Comparison of ENCODE assay signal across 8 mouse cellular contexts in genomic region chr10:4053278-4054061, GRCm38 (mm10).
DNase-seq lines count a peak whose midpoint lies in the region; ATAC-seq lines count a peak whose summit lies in the region.
"Had no signal": no experiment of that assay in that cellular context is flagged by ENCODE, and none has a peak within 500 bp of the region (broad histone marks: within the 10 kb centered on the region; RNA-seq: fewer than 3 reads in every experiment).

No protein-coding gene starts in this region.

- no peak overlapping the region for H3K9ac ChIP-seq in intestine, embryonic 16.5 days (ENCODE audit: low read depth, low read length)
- no peak overlapping the region for H3K9ac ChIP-seq in neural tube, embryonic 11.5 days (ENCODE audit: low read length)
- H3K9ac ChIP-seq: limb, embryonic 13.5 days had no signal

- 82% methylated on average over 19 of the region's 19 CpGs for WGBS in intestine, embryonic 16.5 days
- WGBS in neural tube, embryonic 11.5 days = 73% methylated on average over 19 of the region's 19 CpGs

- H3K27me3 ChIP-seq in intestine, embryonic 16.5 days (replicated peaks; ENCODE audit: control insufficient read depth, insufficient read depth, low read length) = no peaks in the 10 kb centered on the region
- no peaks in the 10 kb centered on the region for H3K27me3 ChIP-seq in neural tube, embryonic 11.5 days (ENCODE audit: control insufficient read depth, insufficient read depth, low read length)
- H3K27me3 ChIP-seq: limb, embryonic 13.5 days had no signal

- H3K27ac ChIP-seq in intestine, embryonic 16.5 days (ENCODE audit: low read length) = no peak overlapping the region
- H3K27ac ChIP-seq in neural tube, embryonic 11.5 days (ENCODE audit: low read depth, low read length) = no peak overlapping the region
- H3K27ac ChIP-seq: limb, embryonic 13.5 days had no signal

- H3K4me1 ChIP-seq in intestine, embryonic 16.5 days (ENCODE audit: control insufficient read depth, insufficient read depth, low read length) = no peaks in the 10 kb centered on the region
- H3K4me1 ChIP-seq in neural tube, embryonic 11.5 days (ENCODE audit: control insufficient read depth, insufficient read depth, low read length) = no peaks in the 10 kb centered on the region

- H3K36me3 ChIP-seq in intestine, embryonic 16.5 days (ENCODE audit: control insufficient read depth, insufficient read depth, low read length) = 0 out of 2 replicates have a peak, but pooled peaks cover 4% of the 10 kb centered on the region
- no peaks in the 10 kb centered on the region for H3K36me3 ChIP-seq in neural tube, embryonic 11.5 days (ENCODE audit: control insufficient read depth, insufficient read depth, low read length)
- H3K36me3 ChIP-seq: limb, embryonic 13.5 days had no signal

- no peaks in the 10 kb centered on the region for H3K9me3 ChIP-seq in intestine, embryonic 16.5 days (ENCODE audit: control insufficient read depth, low read length)
- no peaks in the 10 kb centered on the region for H3K9me3 ChIP-seq in neural tube, embryonic 11.5 days (ENCODE audit: control insufficient read depth, low read length)
- H3K9me3 ChIP-seq: limb, embryonic 13.5 days had no signal

- DNase-seq in lung, postnatal 10 days = peak; percentile 45
- DNase-seq in lung, postnatal 14 days = no peak
- peak; percentile 91 to 94 for DNase-seq in cerebellum, postnatal 10 days
- peak; percentile 28 for DNase-seq in neural tube, embryonic 11.5 days (ENCODE audit: low spot score)
- DNase-seq in layer of hippocampus, postnatal 14 days (ENCODE audit: low spot score in 2 of 2) = no peak
- DNase-seq in layer of hippocampus, adult 9-10 months (ENCODE audit: low spot score) = no peak

- no peak overlapping the region for H3K4me2 ChIP-seq in intestine, embryonic 16.5 days (ENCODE audit: low read depth, low read length)
- no peak overlapping the region for H3K4me2 ChIP-seq in neural tube, embryonic 11.5 days (ENCODE audit: low read depth)
- H3K4me2 ChIP-seq: limb, embryonic 13.5 days had no signal

- ATAC-seq in intestine, embryonic 16.5 days = peak; percentile 65
- no peak; the same call in 1 of the 2 replicates for ATAC-seq in neural tube, embryonic 11.5 days (ENCODE audit: insufficient read depth, low FRiP score, low TSS enrichment)

- H3K4me3 ChIP-seq in intestine, embryonic 16.5 days (ENCODE audit: low read length) = no peak overlapping the region
- no peak overlapping the region for H3K4me3 ChIP-seq in neural tube, embryonic 11.5 days (ENCODE audit: low read depth, low read length)
- H3K4me3 ChIP-seq: limb, embryonic 13.5 days had no signal

Comparison
In these comparisons a context has a peak if more than half of its experiments do, and no peak if none do; other contexts are left out.
1. DNase-seq: peak in lung, postnatal 10 days (single experiment), cerebellum, postnatal 10 days (2 of 2) and neural tube, embryonic 11.5 days (single experiment); none in lung, postnatal 14 days (single experiment), layer of hippocampus, postnatal 14 days (0 of 2) and layer of hippocampus, adult 9-10 months (single experiment).